Mouse (Mus musculus) midbrain, embryonic 14.5 days (tissue): ENCODE results near the gene Ppargc1a. TPM values are rescaled to one million over a fixed set of nuclear protein-coding genes. Genes with fewer than 3 reads are reported as not detected.
A peak's percentile ranks its signal among the peaks of the same experiment; 100 is the strongest.

Source experiments
- ATAC-seq: fragments of 200-750 bp; cut with Nextera tagmentation; 2 replicates; pipeline ENCODE4 v1.8.0; 2017; ENCODE audit warnings: moderate number of reproducible peaks, moderate library complexity; ENCODE audit not compliant: low FRiP score, low TSS enrichment
- DNase-seq: peaks from one replicate; pipeline ENCODE4 v3.0.0-alpha.2; 2015
- H3K27ac ChIP-seq: fragments of 300-500 bp; sonication (generic); replicated peaks from 2 replicates; pipeline ENCODE4 v1.5.1; 2014; ENCODE audit warnings: mild to moderate bottlenecking, low read depth, low read length, moderate library complexity
- H3K27me3 ChIP-seq: fragments of 300-500 bp; sonication (generic); 2 replicates; pipeline ENCODE4 v1.6.1; 2014; ENCODE audit warnings: low read length, control low read depth, mixed read lengths; ENCODE audit not compliant: control insufficient read depth, insufficient read depth
- H3K36me3 ChIP-seq: fragments of 300-500 bp; sonication (generic); 2 replicates; pipeline ENCODE4 v1.6.1; 2014; ENCODE audit warnings: low read length, control low read depth; ENCODE audit not compliant: control insufficient read depth, insufficient read depth
- H3K4me1 ChIP-seq: fragments of 300-500 bp; sonication (generic); 2 replicates; pipeline ENCODE4 v1.6.1; 2014; ENCODE audit warnings: mild to moderate bottlenecking, antibody characterized with exemption, low read length, control low read depth; ENCODE audit not compliant: control insufficient read depth, insufficient read depth
- H3K4me2 ChIP-seq: fragments of 300-500 bp; sonication (generic); 2 replicates; pipeline ENCODE4 v1.6.1; 2014; ENCODE audit warnings: mild to moderate bottlenecking, low read length, moderate library complexity
- H3K4me3 ChIP-seq: fragments of 300-500 bp; sonication (generic); replicated peaks from 2 replicates; pipeline ENCODE4 v1.5.1; 2014; ENCODE audit warnings: low read depth, low read length
- H3K9ac ChIP-seq: fragments of 300-500 bp; sonication (generic); replicated peaks from 2 replicates; pipeline ENCODE4 v1.6.1; 2014; ENCODE audit warnings: mild to moderate bottlenecking, low read length, moderate library complexity
- H3K9me3 ChIP-seq: fragments of 300-500 bp; sonication (generic); 2 replicates; pipeline ENCODE4 v1.6.1; 2016; ENCODE audit warnings: low read length, control low read depth, mixed read lengths; ENCODE audit not compliant: control insufficient read depth
- WGBS: fragments of 180-500 bp; shearing (Covaris S2); extraction: QIAGEN DNeasy Blood & Tissue Kit; methylation state at CpG from one replicate; pipeline ENCODE4 v1.1.7; 2014; 5-methylcytosine and 5-hydroxymethylcytosine counted together
- polyA plus RNA-seq: library from polyadenylated mRNA; unstranded; fragments of >200 nt; fragmentation: Nextera tagmentation; extraction: Ambion mirVana; gene quantifications from 2 replicates; pipeline ENCODE4 v1.2.1, GENCODE M21; 2014

The Ppargc1a gene
- polyA plus RNA-seq, 1 experiment from 2014 or later = 13.7 TPM

DNA sequence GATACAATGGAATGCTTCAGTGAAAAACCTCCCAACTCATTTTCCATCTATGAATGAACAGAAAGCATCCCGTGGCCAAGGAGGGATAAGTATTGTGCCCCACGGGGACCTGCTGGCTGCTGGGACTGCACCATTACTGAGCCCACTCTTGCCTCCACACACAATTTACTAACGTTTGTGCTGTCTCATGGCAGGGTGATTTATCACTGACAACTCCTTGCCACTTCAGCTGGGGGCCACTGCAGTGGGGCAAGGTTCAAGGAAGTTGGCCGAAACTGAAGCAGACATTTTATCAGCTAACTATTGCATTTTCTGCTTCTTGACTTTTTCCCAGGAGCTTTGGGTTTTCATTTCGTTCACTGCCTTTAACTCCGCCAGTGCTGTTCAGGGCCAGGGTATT is 17.5 kb upstream of the Ppargc1a start:
- no peak for DNase-seq
- Histone ChIP-seq H3K27ac (no peak overlapping the region), H3K4me3 (no peak overlapping the region), H3K9me3 (no peaks in the 10 kb centered on the region), H3K36me3 (no peaks in the 10 kb centered on the region), H3K4me1 (no peaks in the 10 kb centered on the region), H3K27me3 (no peaks in the 10 kb centered on the region), H3K9ac (no peak overlapping the region), H3K4me2 (no peak overlapping the region)
- 73% methylated on average over 6 of the region's 6 CpGs for WGBS
- no peak for ATAC-seq

DNA sequence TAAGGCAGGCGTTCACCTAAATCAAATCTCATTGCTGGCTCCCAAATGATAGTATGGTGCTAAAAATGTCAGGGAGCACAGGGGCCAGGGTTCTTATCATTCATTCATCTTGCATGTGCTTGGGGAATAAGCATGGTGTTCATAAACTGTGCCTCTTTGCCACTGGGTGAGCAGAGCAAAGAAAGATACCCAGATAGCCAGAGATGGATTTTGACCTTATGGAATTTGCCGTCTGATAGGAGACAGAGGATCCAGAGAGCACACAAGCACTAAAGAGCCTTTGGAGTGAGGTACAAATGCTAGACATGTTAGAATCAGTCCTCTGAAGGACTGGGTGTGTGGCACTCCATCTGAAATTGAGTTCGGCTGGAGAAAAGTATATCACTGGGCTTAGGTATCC is 16.7 kb upstream of the Ppargc1a start:
- Histone ChIP-seq H3K4me3 (no peak overlapping the region), H3K27me3 (no peaks in the 10 kb centered on the region), H3K9me3 (no peaks in the 10 kb centered on the region), H3K36me3 (no peaks in the 10 kb centered on the region), H3K27ac (no peak overlapping the region), H3K9ac (no peak overlapping the region), H3K4me1 (no peaks in the 10 kb centered on the region), H3K4me2 (no peak overlapping the region)
- no peak for DNase-seq
- no peak for ATAC-seq
- WGBS = 92% methylated on average over 3 of the region's 3 CpGs

DNA sequence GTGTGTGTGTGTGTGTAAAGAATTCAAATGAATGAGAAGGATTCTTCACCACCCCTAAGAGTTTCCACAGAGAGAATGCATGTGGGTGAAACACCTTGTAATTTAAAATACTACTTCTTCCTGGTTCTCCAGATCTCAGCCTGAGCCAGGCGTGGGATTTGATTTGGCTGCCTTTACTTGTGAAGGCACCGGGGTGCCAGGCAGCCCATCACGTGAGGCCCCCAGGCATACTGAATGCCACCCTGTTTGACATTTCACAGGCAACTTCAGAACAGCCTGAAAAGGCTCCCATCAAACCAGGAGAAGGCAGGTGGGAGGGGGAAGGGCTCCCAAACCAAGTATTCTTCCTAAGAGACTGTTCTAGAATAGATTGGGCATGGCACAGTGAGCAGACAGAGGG is 16.1 kb upstream of the Ppargc1a start:
- Histone ChIP-seq H3K4me1 (no peaks in the 10 kb centered on the region), H3K27me3 (no peaks in the 10 kb centered on the region), H3K9me3 (no peaks in the 10 kb centered on the region), H3K27ac (no peak overlapping the region), H3K4me2 (no peak overlapping the region), H3K36me3 (no peaks in the 10 kb centered on the region), H3K9ac (no peak overlapping the region), H3K4me3 (no peak overlapping the region)
- no peak for DNase-seq
- no peak for ATAC-seq
- WGBS = 82% methylated on average over 3 of the region's 3 CpGs

DNA sequence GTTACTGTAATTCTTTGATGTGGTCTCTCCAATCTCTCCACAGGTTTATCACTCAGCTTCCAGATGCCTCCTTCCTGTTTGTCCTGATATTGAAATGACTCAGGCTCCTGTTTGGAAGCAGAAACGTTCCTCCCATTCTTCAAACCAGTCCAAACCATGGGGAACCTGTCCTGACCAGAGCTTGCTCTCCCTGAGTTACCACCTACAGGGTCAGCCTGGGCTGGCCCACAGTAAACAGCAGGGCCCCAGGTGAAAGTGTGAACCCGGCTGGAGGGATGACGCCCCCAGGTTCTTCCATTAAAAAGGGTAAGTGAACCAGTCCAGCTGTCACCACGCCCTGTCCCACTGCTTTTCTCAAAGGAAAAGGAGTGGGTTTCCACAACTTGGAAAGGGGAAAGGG is 15.5 kb upstream of the Ppargc1a start:
- Histone ChIP-seq H3K27ac (no peak overlapping the region), H3K9me3 (no peaks in the 10 kb centered on the region), H3K27me3 (no peaks in the 10 kb centered on the region), H3K4me1 (no peaks in the 10 kb centered on the region), H3K4me2 (no peak overlapping the region), H3K9ac (no peak overlapping the region), H3K4me3 (no peak overlapping the region), H3K36me3 (no peaks in the 10 kb centered on the region)
- no peak for DNase-seq
- WGBS = 57% methylated on average over 4 of the region's 4 CpGs
- no peak for ATAC-seq

DNA sequence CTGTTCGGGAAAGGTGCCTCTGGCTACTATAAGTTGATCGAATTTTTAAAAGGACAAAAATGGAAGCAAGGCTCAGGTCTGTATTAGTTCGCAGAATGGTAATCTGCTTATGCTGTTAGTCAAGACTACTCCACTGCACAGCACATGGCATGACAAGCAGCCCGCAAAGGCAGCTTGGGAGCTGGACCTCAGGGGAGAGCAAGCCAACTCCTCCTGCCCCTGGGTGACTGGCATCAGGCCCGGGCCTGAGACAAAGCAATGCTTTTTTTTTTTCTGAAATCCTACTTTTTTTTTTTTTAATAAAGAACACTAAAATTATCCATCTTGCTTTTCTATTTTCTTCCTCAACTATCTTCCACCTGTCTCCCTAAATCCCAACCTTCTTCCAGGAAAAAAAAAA is 15.1 kb upstream of the Ppargc1a start:
- ATAC-seq (no peak), DNase-seq (no peak)
- Histone ChIP-seq H3K4me2 (no peak overlapping the region), H3K36me3 (no peaks in the 10 kb centered on the region), H3K4me1 (no peaks in the 10 kb centered on the region), H3K27me3 (no peaks in the 10 kb centered on the region), H3K4me3 (no peak overlapping the region), H3K27ac (no peak overlapping the region), H3K9ac (no peak overlapping the region), H3K9me3 (no peaks in the 10 kb centered on the region)
- 69% methylated on average over 5 of the region's 5 CpGs for WGBS

DNA sequence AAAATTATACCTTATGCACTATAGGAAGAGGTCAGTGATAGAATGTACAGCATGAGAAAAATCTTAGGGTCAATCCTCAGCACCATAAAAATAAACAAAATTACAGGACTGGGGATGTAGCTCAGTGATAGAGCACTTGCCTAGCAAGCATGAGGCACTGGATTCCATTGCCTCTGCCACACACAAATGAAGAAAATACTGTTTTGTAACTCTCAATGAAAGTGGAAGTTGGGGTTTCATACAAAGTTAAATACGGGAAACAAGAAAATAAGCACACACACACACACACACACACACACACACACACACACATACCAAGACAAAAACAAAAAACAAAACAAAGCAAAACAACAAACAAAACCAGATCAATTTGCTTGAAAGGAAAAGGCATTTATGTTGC is 10.1 kb upstream of the Ppargc1a start:
- H3K36me3 ChIP-seq = no peaks in the 10 kb centered on the region
- H3K27ac ChIP-seq = no peak overlapping the region
- no peak overlapping the region for H3K4me2 ChIP-seq
- no peak overlapping the region for H3K9ac ChIP-seq
- no peaks in the 10 kb centered on the region for H3K27me3 ChIP-seq
- no peaks in the 10 kb centered on the region for H3K4me1 ChIP-seq
- H3K9me3 ChIP-seq = no peaks in the 10 kb centered on the region
- WGBS = 96% methylated on average over 1 of the region's 1 CpGs
- DNase-seq = no peak
- no peak overlapping the region for H3K4me3 ChIP-seq
- ATAC-seq = no peak

DNA sequence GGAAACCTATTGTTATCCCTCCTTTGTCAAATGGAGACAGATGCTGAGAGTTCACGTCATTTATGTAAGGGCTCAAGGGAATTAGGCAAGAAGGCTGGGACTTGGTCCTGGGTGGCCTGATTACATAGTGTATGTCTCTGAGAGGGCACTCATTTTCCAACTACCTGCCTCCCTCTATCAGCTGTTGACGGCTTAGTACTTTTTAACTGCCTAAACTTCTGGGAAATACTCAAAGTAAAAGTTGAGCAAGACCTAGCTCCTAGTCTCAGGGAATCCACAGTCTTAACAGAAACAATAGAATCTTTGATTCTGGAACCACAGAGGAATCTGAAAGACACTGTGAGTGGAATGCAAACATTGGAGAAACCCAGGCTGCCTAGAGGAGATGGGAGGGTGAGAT is 6.2 kb upstream of the Ppargc1a start:
- H3K4me2 ChIP-seq = no peak overlapping the region

DNA sequence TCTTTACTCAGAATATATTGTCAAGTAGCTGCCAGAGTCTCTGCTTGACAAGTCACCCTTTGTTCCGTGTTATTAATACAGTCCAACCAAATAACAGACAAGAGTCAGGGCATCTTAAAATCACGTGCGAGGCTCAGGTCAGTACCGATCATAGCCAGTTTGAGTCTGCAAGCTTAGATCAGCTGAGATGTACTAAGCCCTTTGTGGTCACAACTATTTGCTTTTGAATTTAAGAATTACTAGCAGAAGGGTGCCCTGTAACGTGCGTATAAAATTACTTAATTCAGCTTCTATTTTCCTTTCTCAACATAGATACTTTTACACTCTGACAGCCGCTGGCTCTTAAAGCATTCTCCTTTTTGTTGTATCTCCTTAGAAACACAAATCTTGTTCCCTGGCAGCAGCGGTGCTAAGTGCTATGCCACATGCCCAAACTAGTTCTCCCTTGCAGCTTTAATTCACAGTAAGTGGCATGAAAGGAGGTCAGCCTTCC is 718 bp upstream of the Ppargc1a start:
- DNase-seq = peak; percentile 52
- Histone ChIP-seq H3K4me1 (peaks cover 9% of the 10 kb centered on the region), H3K27me3 (no peaks in the 10 kb centered on the region), H3K27ac (no peak overlapping the region), H3K4me3 (no peak overlapping the region), H3K36me3 (no peaks in the 10 kb centered on the region), H3K4me2 (peak overlapping the region; percentile 11), H3K9me3 (no peaks in the 10 kb centered on the region), H3K9ac (no peak overlapping the region)
- ATAC-seq = peak; percentile 43; the same call in 1 of the 2 replicates
- 11% methylated on average over 8 of the region's 8 CpGs for WGBS

More for the DNA sequence above, 6.2 kb upstream of the Ppargc1a start:
- no peaks in the 10 kb centered on the region for H3K36me3 ChIP-seq
- 38% methylated on average over 2 of the region's 2 CpGs for WGBS
- no peaks in the 10 kb centered on the region for H3K4me1 ChIP-seq
- H3K27me3 ChIP-seq = no peaks in the 10 kb centered on the region
- DNase-seq = no peak
- no peak overlapping the region for H3K27ac ChIP-seq
- no peak overlapping the region for H3K9ac ChIP-seq
- H3K4me3 ChIP-seq = no peak overlapping the region
- ATAC-seq = no peak
- no peaks in the 10 kb centered on the region for H3K9me3 ChIP-seq

DNA sequence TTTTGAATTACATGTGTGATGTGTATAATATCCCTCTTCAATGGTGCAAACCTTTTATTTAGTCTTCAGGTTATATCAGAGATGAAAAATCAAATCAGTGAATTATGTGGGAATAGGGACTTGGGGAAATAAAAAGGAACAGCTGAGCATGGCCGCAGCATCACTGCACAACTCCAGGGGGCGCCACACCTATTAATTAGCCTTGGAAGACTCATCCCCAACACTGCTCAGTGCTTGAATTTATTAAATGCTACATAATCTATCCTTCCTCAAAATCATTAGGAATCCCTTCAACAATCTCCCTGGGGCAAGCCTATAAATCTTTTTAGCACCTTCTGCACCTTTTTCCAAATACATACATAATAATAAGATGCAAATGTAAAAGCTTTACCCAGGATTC is 1.9 kb downstream of the Ppargc1a start:
- no peak for ATAC-seq

More for the DNA sequence above, 1.9 kb downstream of the Ppargc1a start:
- no peak for DNase-seq
- no peaks in the 10 kb centered on the region for H3K36me3 ChIP-seq
- H3K4me1 ChIP-seq = peaks cover 9% of the 10 kb centered on the region
- H3K4me2 ChIP-seq = no peak overlapping the region
- H3K9ac ChIP-seq = no peak overlapping the region
- H3K27ac ChIP-seq = no peak overlapping the region
- 70% methylated on average over 2 of the region's 2 CpGs for WGBS
- no peaks in the 10 kb centered on the region for H3K27me3 ChIP-seq
- H3K4me3 ChIP-seq = no peak overlapping the region
- no peaks in the 10 kb centered on the region for H3K9me3 ChIP-seq
